Mouse (Mus musculus): Measurements from ENCODE around the gene Btg4. TPM values are rescaled to one million over a fixed set of nuclear protein-coding genes. Genes with fewer than 3 reads are reported as not detected.

The Btg4 gene
- not detected for polyA plus RNA-seq (2017; shearing (Covaris generic))

GRCm38 (mm10) chr9:51060601-51061000 is at the start of gene Btg4:
TSS of gene Btg4 (plus strand) at chr9:51060901.

GRCm38 (mm10) chr9:51076979-51077315 is 16.2 kb downstream of the Btg4 start, which contains the start of gene Layn:
TSS of gene Layn (minus strand) at chr9:51077094.

GRCm38 (mm10) chr9:51101756-51102425 is 41.2 kb downstream of the Btg4 start, which contains the start of gene 4833427G06Rik:
TSS of gene 4833427G06Rik (minus strand) at chr9:51102078.

DNA sequence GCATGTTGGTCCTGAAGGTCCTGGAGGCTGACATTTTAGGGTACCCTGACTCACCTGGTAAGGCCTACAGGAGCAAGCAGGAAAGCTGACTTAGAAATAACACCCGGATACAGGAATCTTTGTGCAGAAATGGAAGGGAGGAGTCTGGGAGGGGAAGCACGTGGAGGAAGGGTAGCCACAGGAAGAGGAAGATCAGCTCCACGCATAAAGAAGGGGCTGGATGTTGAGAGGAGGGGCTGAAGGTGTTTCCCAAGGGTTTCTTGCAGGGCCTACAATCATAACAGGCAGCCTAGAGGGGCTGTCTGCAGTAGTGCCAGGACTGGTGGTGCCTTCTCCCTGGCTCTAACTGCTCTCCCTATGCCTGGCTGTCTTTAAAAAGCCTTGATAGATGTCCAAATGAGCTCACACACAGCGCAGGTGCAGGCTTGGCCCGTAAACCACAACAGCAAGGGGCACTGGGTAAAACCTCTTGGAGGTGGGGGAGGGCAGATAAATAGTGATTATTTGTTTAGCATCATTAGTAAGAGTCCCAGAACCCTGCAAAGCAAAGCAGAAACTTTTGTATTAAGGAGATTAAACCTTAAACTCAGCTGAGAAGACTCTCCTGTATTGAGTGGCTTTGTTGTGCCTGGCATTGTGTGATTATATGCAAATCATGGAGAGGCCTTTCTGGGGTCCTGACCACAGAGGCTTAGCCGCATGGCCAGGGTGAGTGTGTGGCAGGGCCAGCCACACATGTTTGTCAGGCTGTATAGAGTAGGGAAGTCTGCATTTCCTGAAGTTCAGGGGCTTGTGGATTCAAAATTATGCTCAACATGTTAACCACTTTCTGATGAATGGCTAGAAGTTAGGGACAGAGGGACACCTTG is 104.8 kb downstream of the Btg4 start, which contains the start of gene Gm32742:
Gene Gm32742 (minus strand): TSS at position 206 of the 869 bp plus-strand sequence.

Other genes with a start within 250 kb of the Btg4 start
- 43.9 TPM for gene Ppp2r1b, start 215.6 kb upstream of the Btg4 start, polyA plus RNA-seq (2017; shearing (Covaris generic))
- 47.6 TPM for gene Sik2, start 51.8 kb upstream of the Btg4 start, polyA plus RNA-seq (2017; shearing (Covaris generic))
- gene Layn, start 16.2 kb downstream of the Btg4 start, polyA plus RNA-seq (2017; shearing (Covaris generic)), result not detected
- not detected for gene 4833427G06Rik, start 41.2 kb downstream of the Btg4 start, polyA plus RNA-seq (2017; shearing (Covaris generic))
- 0.05 TPM for gene Gm32742, start 104.6 kb downstream of the Btg4 start, polyA plus RNA-seq (2017; shearing (Covaris generic))
- 9.9 TPM for gene Pou2af1, start 152.8 kb downstream of the Btg4 start, polyA plus RNA-seq (2017; shearing (Covaris generic))
- gene Colca2, start 217.7 kb downstream of the Btg4 start, polyA plus RNA-seq (2017; shearing (Covaris generic)), result 0.40 TPM

Data from effector memory CD4-positive, alpha-beta T cell, adult 7 months (primary cell).